Comparison of ENCODE assay signal across 20 mouse cellular contexts in the genomic region with DNA sequence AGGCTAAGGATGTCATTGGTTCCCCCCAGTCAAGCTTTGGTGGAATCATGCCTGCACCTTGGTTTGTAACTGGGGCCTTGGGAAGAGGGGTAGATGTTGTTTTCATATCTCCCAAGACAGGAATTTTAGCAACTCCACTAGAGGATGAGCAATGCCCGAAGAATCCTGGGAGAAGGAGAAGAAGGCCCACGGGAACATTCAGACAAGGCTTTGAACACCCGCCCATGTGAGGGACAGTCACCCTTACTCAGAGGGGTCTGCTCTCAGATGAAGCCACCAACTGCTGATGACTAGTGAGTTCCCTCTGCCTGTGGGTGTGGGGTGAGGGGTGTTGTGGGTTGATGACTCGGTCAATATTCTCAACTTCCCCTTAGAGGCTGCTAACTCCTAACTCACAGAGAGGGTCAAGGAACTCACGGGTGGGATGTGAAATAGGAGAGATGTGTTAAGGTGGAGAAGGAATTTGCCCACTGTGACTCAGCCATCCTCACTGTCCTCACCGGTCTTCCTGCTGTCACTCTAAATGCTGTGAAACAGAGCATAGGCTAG. TPM values are rescaled to one million over a fixed set of nuclear protein-coding genes. Genes with fewer than 3 reads are reported as not detected.
DNase-seq lines count a peak whose midpoint lies in the region; ATAC-seq and TF ChIP-seq lines count a peak whose summit lies in the region.
"Had no signal": no experiment of that assay in that cellular context is flagged by ENCODE, and none has a peak within 500 bp of the region (broad histone marks: within the 10 kb centered on the region; RNA-seq: fewer than 3 reads in every experiment).

No protein-coding gene starts in this region.

- DNase-seq in liver, embryonic 13.5 days: no peak
- no peak for DNase-seq in liver
- peak; percentile 70 for DNase-seq in Muller cell, postnatal 12 days (ENCODE audit: inconsistent ontology term)
- no peak for DNase-seq in liver, embryonic 14.5 days (ENCODE audit: low read depth in 3 of 3, low spot score in 3 of 3)
- no peak for DNase-seq in urinary bladder, postnatal 14 days (ENCODE audit: low spot score)
- DNase-seq in urinary bladder, adult 18-20 months (ENCODE audit: low spot score in 2 of 2): no peak
- no peak for DNase-seq in right cerebral cortex, adult 2 months (ENCODE audit: low spot score in 2 of 2)
- DNase-seq: adrenal gland, adult 8-10 months; cerebellum, adult 11-12 months; heart, postnatal 36 days; kidney, adult 2 months; kidney, postnatal 14 days; lung, adult 2 months; right cerebral cortex, adult 18-20 months; spleen, adult 18-20 months had no signal

- 0 out of 2 replicates have a peak, but pooled peaks cover 2% of the 10 kb centered on the region for H3K27me3 ChIP-seq in liver, embryonic 13.5 days
- no peaks in the 10 kb centered on the region for H3K27me3 ChIP-seq in liver, embryonic 14.5 days (ENCODE audit: control insufficient read depth, insufficient read depth, low read length)
- H3K27me3 ChIP-seq in forebrain, embryonic 12.5 days: no peaks in the 10 kb centered on the region
- H3K27me3 ChIP-seq: embryonic facial prominence, embryonic 13.5 days; heart, embryonic 13.5 days had no signal

- H3K27ac ChIP-seq in liver, embryonic 13.5 days: peak overlapping the region; percentile 70
- H3K27ac ChIP-seq in liver, embryonic 14.5 days: no peak overlapping the region
- no peak overlapping the region for H3K27ac ChIP-seq in forebrain, embryonic 12.5 days
- H3K27ac ChIP-seq: embryonic facial prominence, embryonic 13.5 days; heart, embryonic 13.5 days; left cerebral cortex, adult 2 months; macrophage had no signal

- H3K36me3 ChIP-seq in liver, embryonic 13.5 days: no peaks in the 10 kb centered on the region
- H3K36me3 ChIP-seq in liver, embryonic 14.5 days (replicated peaks; ENCODE audit: control insufficient read depth, insufficient read depth, low read depth): no peaks in the 10 kb centered on the region
- no peaks in the 10 kb centered on the region for H3K36me3 ChIP-seq in forebrain, embryonic 12.5 days (replicated peaks)
- H3K36me3 ChIP-seq: embryonic facial prominence, embryonic 13.5 days; heart, embryonic 13.5 days had no signal

- TF ChIP-seq CTCF in liver, embryonic 14.5 days (IDR thresholded peaks at IDR 0.05; ENCODE audit: low read depth): no peak

- no peaks in the 10 kb centered on the region for H3K9me3 ChIP-seq in liver, embryonic 13.5 days (replicated peaks)
- no peaks in the 10 kb centered on the region for H3K9me3 ChIP-seq in liver, embryonic 14.5 days (ENCODE audit: control insufficient read depth, low read length)
- no peaks in the 10 kb centered on the region for H3K9me3 ChIP-seq in forebrain, embryonic 12.5 days
- H3K9me3 ChIP-seq: embryonic facial prominence, embryonic 13.5 days; heart, embryonic 13.5 days had no signal

- peak overlapping the region; percentile 46; the same call in 1 of the 2 replicates for H3K9ac ChIP-seq in liver, embryonic 13.5 days
- H3K9ac ChIP-seq in liver, embryonic 14.5 days (replicated peaks): peak overlapping the region; percentile 13; the same call in 1 of the 2 replicates
- no peak overlapping the region for H3K9ac ChIP-seq in forebrain, embryonic 12.5 days
- H3K9ac ChIP-seq: embryonic facial prominence, embryonic 13.5 days; heart, embryonic 13.5 days had no signal

- 38% methylated on average over 6 of the region's 6 CpGs for WGBS in liver, embryonic 13.5 days (ENCODE audit: insufficient replicate concordance)
- WGBS in liver, embryonic 14.5 days (ENCODE audit: insufficient replicate concordance): 40% methylated on average over 6 of the region's 6 CpGs
- 86% methylated on average over 6 of the region's 6 CpGs for WGBS in forebrain, embryonic 12.5 days

- peaks cover 21% of the 10 kb centered on the region for H3K4me1 ChIP-seq in liver, embryonic 13.5 days (replicated peaks)
- H3K4me1 ChIP-seq in liver, embryonic 14.5 days (replicated peaks; ENCODE audit: control insufficient read depth in 2 of 2, insufficient read depth in 2 of 2, low read length in 1 of 2): peaks cover 10 to 19% of the 10 kb centered on the region in 2 experiments
- no peaks in the 10 kb centered on the region for H3K4me1 ChIP-seq in forebrain, embryonic 12.5 days
- H3K4me1 ChIP-seq: embryonic facial prominence, embryonic 13.5 days; heart, embryonic 13.5 days had no signal

- H3K4me2 ChIP-seq in liver, embryonic 13.5 days: 0 out of 2 replicates have a peak overlapping the region, but pooled peaks have one; percentile 0
- H3K4me2 ChIP-seq in liver, embryonic 14.5 days (ENCODE audit: low read depth): peak overlapping the region; percentile 3; the same call in 1 of the 2 replicates
- no peak overlapping the region for H3K4me2 ChIP-seq in forebrain, embryonic 12.5 days
- H3K4me2 ChIP-seq: embryonic facial prominence, embryonic 13.5 days; heart, embryonic 13.5 days had no signal

- ATAC-seq in liver, embryonic 13.5 days (ENCODE audit: low read depth): no peak
- ATAC-seq in liver, embryonic 14.5 days (ENCODE audit: insufficient read depth): no peak
- no peak for ATAC-seq in forebrain, embryonic 12.5 days (ENCODE audit: low FRiP score)

- no peak for TF ChIP-seq EP300 in liver, embryonic 14.5 days (IDR thresholded peaks at IDR 0.05; ENCODE audit: low read depth)

- H3K4me3 ChIP-seq in liver, embryonic 13.5 days (replicated peaks): no peak overlapping the region
- H3K4me3 ChIP-seq in liver, embryonic 14.5 days (ENCODE audit: insufficient read depth in 1 of 2, low read depth in 2 of 2, low read length in 2 of 2): no peak overlapping the region
- no peak overlapping the region for H3K4me3 ChIP-seq in forebrain, embryonic 12.5 days (replicated peaks)
- H3K4me3 ChIP-seq: embryonic facial prominence, embryonic 13.5 days; heart, embryonic 13.5 days; left cerebral cortex, adult 2 months had no signal

RNA-seq across cellular contexts. Expression of a gene that starts 22.8 kb away (rescaled TPM):
- 1.2 and 1.3 TPM in 2 replicates for polyA plus RNA-seq in liver, embryonic 13.5 days (2015; fragmentation: Nextera tagmentation; extraction: Ambion mirVana)
- polyA plus RNA-seq in liver, embryonic 14.5 days (2012; rRNA removed): 5.2 TPM in 2 replicates
- 1.8 and 2.0 TPM in 2 replicates for polyA plus RNA-seq in liver, embryonic 14.5 days (2014; fragmentation: Nextera tagmentation; extraction: Ambion mirVana)
- polyA plus RNA-seq in forebrain, embryonic 12.5 days (2016; fragmentation: Nextera tagmentation; extraction: Ambion mirVana): 1.8 and 2.6 TPM in 2 replicates
